Mouse (Mus musculus): ENCODE results near the gene Fam217a. TPM values are rescaled to one million over a fixed set of nuclear protein-coding genes. Genes with fewer than 3 reads are reported as not detected.
"Not testable (repeated sequence)": the region's sequence is repeated elsewhere in the genome, so short reads cannot be mapped to it uniquely, and the experiment has no call there.

Gene Fam217a
- polyA plus RNA-seq, 1 experiment from 2014 or later = 0.30 TPM

GRCm38 (mm10) chr13:34875741-34876445, 48.2 kb downstream of the Fam217a start:
- Histone ChIP-seq H3K36me3 (ENCODE audit: control insufficient read depth, insufficient read depth) (no peaks in the 10 kb centered on the region), H3K9me3 (ENCODE audit: control insufficient read depth, low read length) (no peaks in the 10 kb centered on the region), H3K9ac (replicated peaks; ENCODE audit: low read depth, low read length) (peak overlapping the region; percentile 94), H3K4me1 (replicated peaks; ENCODE audit: control insufficient read depth, insufficient read depth, low read length) (peaks cover 21% of the 10 kb centered on the region), H3K4me3 (replicated peaks; ENCODE audit: low read length) (peak overlapping the region; percentile 96), H3K4me2 (ENCODE audit: low read length) (peak overlapping the region; percentile 86), H3K27ac (ENCODE audit: low read length) (peak overlapping the region; percentile 93), H3K27me3 (replicated peaks; ENCODE audit: control insufficient read depth, insufficient read depth, low read length) (no peaks in the 10 kb centered on the region)
- 1% methylated on average over 32 of the region's 50 CpGs for WGBS
- peak; percentile 18 for ATAC-seq

- peak within 1 kb of the TSS; percentile 86 for H3K4me2 ChIP-seq (ENCODE audit: low read length)
- H3K4me3 ChIP-seq (replicated peaks; ENCODE audit: low read length) = peak within 1 kb of the TSS; percentile 96
- peak; percentile 82 for ATAC-seq
- peak within 1 kb of the TSS; percentile 94 for H3K9ac ChIP-seq (replicated peaks; ENCODE audit: low read depth, low read length)
- H3K4me1 ChIP-seq (replicated peaks; ENCODE audit: control insufficient read depth, insufficient read depth, low read length) = peaks cover 21% of the 10 kb centered on the region
- no peaks in the 10 kb centered on the region for H3K9me3 ChIP-seq (ENCODE audit: control insufficient read depth, low read length)
- no peaks in the 10 kb centered on the region for H3K36me3 ChIP-seq (ENCODE audit: control insufficient read depth, insufficient read depth)
- under 1% methylated on average over 40 of the region's 40 CpGs for WGBS
- no peaks in the 10 kb centered on the region for H3K27me3 ChIP-seq (replicated peaks; ENCODE audit: control insufficient read depth, insufficient read depth, low read length)
- peak within 1 kb of the TSS; percentile 93 for H3K27ac ChIP-seq (ENCODE audit: low read length)
These were observed 48.9 kb downstream of the Fam217a start, which contains the start of gene Prpf4b for GRCm38 (mm10) chr13:34875166-34875710. Prpf4b (plus strand) TSS chr13:34875302.

- peak; percentile 6; the same call in 1 of the 2 replicates for ATAC-seq
- WGBS = 25% methylated on average over 13 of the region's 13 CpGs
- not testable (repeated sequence) for H3K9me3 ChIP-seq (ENCODE audit: control insufficient read depth, low read length)
These were observed 49.4 kb downstream of the Fam217a start for GRCm38 (mm10) chr13:34874736-34875135.

GRCm38 (mm10) chr13:34873801-34874681, 50.1 kb downstream of the Fam217a start:
- no peaks in the 10 kb centered on the region for H3K9me3 ChIP-seq (ENCODE audit: control insufficient read depth, low read length)
- H3K9ac ChIP-seq (replicated peaks; ENCODE audit: low read depth, low read length) = peak overlapping the region; percentile 94
- H3K4me1 ChIP-seq (replicated peaks; ENCODE audit: control insufficient read depth, insufficient read depth, low read length) = peaks cover 21% of the 10 kb centered on the region
- 1% methylated on average over 45 of the region's 45 CpGs for WGBS
- peak overlapping the region; percentile 93 for H3K27ac ChIP-seq (ENCODE audit: low read length)
- no peaks in the 10 kb centered on the region for H3K36me3 ChIP-seq (ENCODE audit: control insufficient read depth, insufficient read depth)
- peak overlapping the region; percentile 96 for H3K4me3 ChIP-seq (replicated peaks; ENCODE audit: low read length)
- H3K4me2 ChIP-seq (ENCODE audit: low read length) = peak overlapping the region; percentile 86
- no peaks in the 10 kb centered on the region for H3K27me3 ChIP-seq (replicated peaks; ENCODE audit: control insufficient read depth, insufficient read depth, low read length)
- ATAC-seq = peak; percentile 92

More at GRCm38 (mm10) chr13:34874736-34875135, 49.4 kb downstream of the Fam217a start:
- not testable (repeated sequence) for H3K36me3 ChIP-seq (ENCODE audit: control insufficient read depth, insufficient read depth); H3K27me3 ChIP-seq (replicated peaks; ENCODE audit: control insufficient read depth, insufficient read depth, low read length)
- peak overlapping the region; percentile 94 for H3K9ac ChIP-seq (replicated peaks; ENCODE audit: low read depth, low read length)
- peaks cover 21% of the 10 kb centered on the region for H3K4me1 ChIP-seq (replicated peaks; ENCODE audit: control insufficient read depth, insufficient read depth, low read length)
- H3K27ac ChIP-seq (ENCODE audit: low read length) = peak overlapping the region; percentile 93
- H3K4me2 ChIP-seq (ENCODE audit: low read length) = peak overlapping the region; percentile 86
- peak overlapping the region; percentile 96 for H3K4me3 ChIP-seq (replicated peaks; ENCODE audit: low read length)

- no peak overlapping the region for H3K9ac ChIP-seq (replicated peaks; ENCODE audit: low read depth, low read length)
- 40% methylated on average over 7 of the region's 7 CpGs for WGBS
- H3K9me3 ChIP-seq (ENCODE audit: control insufficient read depth, low read length) = no peaks in the 10 kb centered on the region
- no peaks in the 10 kb centered on the region for H3K4me1 ChIP-seq (replicated peaks; ENCODE audit: control insufficient read depth, insufficient read depth, low read length)
- H3K4me3 ChIP-seq (replicated peaks; ENCODE audit: low read length) = no peak overlapping the region
- ATAC-seq = peak; percentile 90
- H3K27ac ChIP-seq (ENCODE audit: low read length) = no peak overlapping the region
- no peak overlapping the region for H3K4me2 ChIP-seq (ENCODE audit: low read length)
- H3K27me3 ChIP-seq (replicated peaks; ENCODE audit: control insufficient read depth, insufficient read depth, low read length) = no peaks in the 10 kb centered on the region
- no peaks in the 10 kb centered on the region for H3K36me3 ChIP-seq (ENCODE audit: control insufficient read depth, insufficient read depth)
These were observed 59.5 kb downstream of the Fam217a start for GRCm38 (mm10) chr13:34864420-34865169.

GRCm38 (mm10) chr13:34861166-34861565, 62.9 kb downstream of the Fam217a start:
- H3K4me1 ChIP-seq (replicated peaks; ENCODE audit: control insufficient read depth, insufficient read depth, low read length); H3K4me2 ChIP-seq (ENCODE audit: low read length); H3K9ac ChIP-seq (replicated peaks; ENCODE audit: low read depth, low read length); H3K27me3 ChIP-seq (replicated peaks; ENCODE audit: control insufficient read depth, insufficient read depth, low read length); ATAC-seq; H3K9me3 ChIP-seq (ENCODE audit: control insufficient read depth, low read length); H3K4me3 ChIP-seq (replicated peaks; ENCODE audit: low read length); H3K27ac ChIP-seq (ENCODE audit: low read length); H3K36me3 ChIP-seq (ENCODE audit: control insufficient read depth, insufficient read depth): not testable (repeated sequence)
- 50% methylated on average over 7 of the region's 8 CpGs for WGBS

Other genes starting within 250 kb of the Fam217a start
- not detected in 2 replicates for gene Fam50b, start 189.5 kb downstream of the Fam217a start, polyA plus RNA-seq (2015; fragmentation: Nextera tagmentation; extraction: Ambion mirVana)
- gene Prpf4b, start 49.0 kb downstream of the Fam217a start, polyA plus RNA-seq (2015; fragmentation: Nextera tagmentation; extraction: Ambion mirVana) = 65.8 and 67.8 TPM in 2 replicates
- gene 4933417A18Rik, start 99 bp upstream of the Fam217a start, polyA plus RNA-seq (2015; fragmentation: Nextera tagmentation; extraction: Ambion mirVana) = not detected in 2 replicates
- gene Eci3, start 39.5 kb upstream of the Fam217a start, polyA plus RNA-seq (2015; fragmentation: Nextera tagmentation; extraction: Ambion mirVana) = 0.42 TPM in 1 of 2 replicates, not detected in the other
- 112 and 126 TPM in 2 replicates for gene Eci2, start 102.8 kb upstream of the Fam217a start, polyA plus RNA-seq (2015; fragmentation: Nextera tagmentation; extraction: Ambion mirVana)